Mouse (Mus musculus): ENCODE data around the gene Lce1l. TPM values are rescaled to one million over a fixed set of nuclear protein-coding genes. Genes with fewer than 3 reads are reported as not detected.

The Lce1l gene
- total RNA-seq (2021) (not detected), polyA plus RNA-seq (2012; rRNA removed) (not detected in 2 replicates)
- long read RNA-seq, result 0 reads

GRCm38 (mm10) chr3:92851186-92851585 lies at the start of gene Lce1l:
Gene Lce1l (minus strand): TSS chr3:92851286.
- H3K27me3 ChIP-seq (ENCODE audit: control insufficient read depth, insufficient read depth, low read length), result no peaks in the 10 kb centered on the region
- H3K27ac ChIP-seq, result no peak within 1 kb of the TSS
- WGBS, result 72% methylated on average over 3 of the region's 3 CpGs
- intact Hi-C loops (cut with DNase I), result no loop called here
- H3K9ac ChIP-seq (ENCODE audit: low read depth, low read length), result no peak within 1 kb of the TSS
- no peaks in the 10 kb centered on the region for H3K4me1 ChIP-seq (ENCODE audit: control insufficient read depth, insufficient read depth, low read length)
- TF ChIP-seq EP300 (IDR thresholded peaks at IDR 0.05; ENCODE audit: insufficient read depth, low read depth, low read length) (no peak), CTCF (IDR thresholded peaks at IDR 0.05) (no peak), POLR2A (IDR thresholded peaks at IDR 0.05; ENCODE audit: insufficient read depth, low read depth, low read length) (no peak)
- H3K36me3 ChIP-seq (ENCODE audit: control insufficient read depth, insufficient read depth, low read length), result no peaks in the 10 kb centered on the region
- DNase-seq, result no peak
- no peak within 1 kb of the TSS for H3K4me3 ChIP-seq
- no peaks in the 10 kb centered on the region for H3K79me2 ChIP-seq (replicated peaks; ENCODE audit: control insufficient read depth, insufficient read depth, low read length)

- intact Hi-C loops (cut with DNase I), result no loop called here
- H3K27ac ChIP-seq, result no peak overlapping the region
- H3K36me3 ChIP-seq (ENCODE audit: control insufficient read depth, insufficient read depth, low read length), result no peaks in the 10 kb centered on the region
- no peaks in the 10 kb centered on the region for H3K27me3 ChIP-seq (ENCODE audit: control insufficient read depth, insufficient read depth, low read length)
- no peaks in the 10 kb centered on the region for H3K4me1 ChIP-seq (ENCODE audit: control insufficient read depth, insufficient read depth, low read length)
- TF ChIP-seq EP300 (IDR thresholded peaks at IDR 0.05; ENCODE audit: insufficient read depth, low read depth, low read length) (no peak), POLR2A (IDR thresholded peaks at IDR 0.05; ENCODE audit: insufficient read depth, low read depth, low read length) (no peak), CTCF (IDR thresholded peaks at IDR 0.05) (no peak)
- H3K9ac ChIP-seq (ENCODE audit: low read depth, low read length), result no peak overlapping the region
- H3K4me3 ChIP-seq, result no peak overlapping the region
- no peaks in the 10 kb centered on the region for H3K79me2 ChIP-seq (replicated peaks; ENCODE audit: control insufficient read depth, insufficient read depth, low read length)
- DNase-seq, result no peak
- 29% methylated on average over 1 of the region's 1 CpGs for WGBS
These were observed 43.4 kb upstream of the Lce1l start for GRCm38 (mm10) chr3:92894489-92894888.

GRCm38 (mm10) chr3:92894063-92894462 lies 43.0 kb upstream of the Lce1l start:
- no peak overlapping the region for H3K27ac ChIP-seq
- H3K79me2 ChIP-seq (replicated peaks; ENCODE audit: control insufficient read depth, insufficient read depth, low read length), result no peaks in the 10 kb centered on the region
- no peaks in the 10 kb centered on the region for H3K27me3 ChIP-seq (ENCODE audit: control insufficient read depth, insufficient read depth, low read length)
- H3K4me3 ChIP-seq, result no peak overlapping the region
- no peak overlapping the region for H3K9ac ChIP-seq (ENCODE audit: low read depth, low read length)
- intact Hi-C loops (cut with DNase I), result no loop called here
- 48% methylated on average over 3 of the region's 3 CpGs for WGBS
- H3K4me1 ChIP-seq (ENCODE audit: control insufficient read depth, insufficient read depth, low read length), result no peaks in the 10 kb centered on the region
- no peak for TF ChIP-seq EP300 (IDR thresholded peaks at IDR 0.05; ENCODE audit: insufficient read depth, low read depth, low read length)
- no peak for TF ChIP-seq CTCF (IDR thresholded peaks at IDR 0.05)
- TF ChIP-seq POLR2A (IDR thresholded peaks at IDR 0.05; ENCODE audit: insufficient read depth, low read depth, low read length), result no peak
- no peaks in the 10 kb centered on the region for H3K36me3 ChIP-seq (ENCODE audit: control insufficient read depth, insufficient read depth, low read length)
- DNase-seq, result no peak

GRCm38 (mm10) chr3:92874180-92874579 lies 23.1 kb upstream of the Lce1l start:
- H3K4me1 ChIP-seq (ENCODE audit: control insufficient read depth, insufficient read depth, low read length), result no peaks in the 10 kb centered on the region
- 70% methylated on average over 3 of the region's 3 CpGs for WGBS
- no peaks in the 10 kb centered on the region for H3K36me3 ChIP-seq (ENCODE audit: control insufficient read depth, insufficient read depth, low read length)
- no peak overlapping the region for H3K27ac ChIP-seq
- H3K4me3 ChIP-seq, result no peak overlapping the region
- H3K79me2 ChIP-seq (replicated peaks; ENCODE audit: control insufficient read depth, insufficient read depth, low read length), result no peaks in the 10 kb centered on the region
- intact Hi-C loops (cut with DNase I), result no loop called here
- no peak for DNase-seq
- H3K27me3 ChIP-seq (ENCODE audit: control insufficient read depth, insufficient read depth, low read length), result no peaks in the 10 kb centered on the region
- H3K9ac ChIP-seq (ENCODE audit: low read depth, low read length), result no peak overlapping the region
- TF ChIP-seq CTCF (IDR thresholded peaks at IDR 0.05) (no peak), POLR2A (IDR thresholded peaks at IDR 0.05; ENCODE audit: insufficient read depth, low read depth, low read length) (no peak)

GRCm38 (mm10) chr3:92870116-92870515 lies 19.0 kb upstream of the Lce1l start, which contains the start of gene 2310050C09Rik:
Gene 2310050C09Rik (minus strand): TSS chr3:92870216.
- Histone ChIP-seq H3K4me1 (ENCODE audit: control insufficient read depth, insufficient read depth, low read length) (no peaks in the 10 kb centered on the region), H3K79me2 (replicated peaks; ENCODE audit: control insufficient read depth, insufficient read depth, low read length) (no peaks in the 10 kb centered on the region), H3K9ac (ENCODE audit: low read depth, low read length) (no peak within 1 kb of the TSS), H3K36me3 (ENCODE audit: control insufficient read depth, insufficient read depth, low read length) (no peaks in the 10 kb centered on the region), H3K27me3 (ENCODE audit: control insufficient read depth, insufficient read depth, low read length) (no peaks in the 10 kb centered on the region), H3K4me3 (no peak within 1 kb of the TSS), H3K27ac (no peak within 1 kb of the TSS)
- no peak for DNase-seq
- WGBS, result 62% methylated on average over 4 of the region's 4 CpGs
- no peak for TF ChIP-seq CTCF (IDR thresholded peaks at IDR 0.05)
- TF ChIP-seq EP300 (IDR thresholded peaks at IDR 0.05; ENCODE audit: insufficient read depth, low read depth, low read length), result no peak
- TF ChIP-seq POLR2A (IDR thresholded peaks at IDR 0.05; ENCODE audit: insufficient read depth, low read depth, low read length), result no peak
- intact Hi-C loops (cut with DNase I), result no loop called here

- no peaks in the 10 kb centered on the region for H3K79me2 ChIP-seq (replicated peaks; ENCODE audit: control insufficient read depth, insufficient read depth, low read length)
- no peak within 1 kb of the TSS for H3K9ac ChIP-seq (ENCODE audit: low read depth, low read length)
- no peak for DNase-seq
- H3K27ac ChIP-seq, result no peak within 1 kb of the TSS
- H3K4me3 ChIP-seq, result no peak within 1 kb of the TSS
- 3% methylated on average over 1 of the region's 1 CpGs for WGBS
- no peaks in the 10 kb centered on the region for H3K27me3 ChIP-seq (ENCODE audit: control insufficient read depth, insufficient read depth, low read length)
- TF ChIP-seq EP300 (IDR thresholded peaks at IDR 0.05; ENCODE audit: insufficient read depth, low read depth, low read length) (no peak), CTCF (IDR thresholded peaks at IDR 0.05) (no peak), POLR2A (IDR thresholded peaks at IDR 0.05; ENCODE audit: insufficient read depth, low read depth, low read length) (no peak)
- intact Hi-C loops (cut with DNase I), result no loop called here
- no peaks in the 10 kb centered on the region for H3K4me1 ChIP-seq (ENCODE audit: control insufficient read depth, insufficient read depth, low read length)
- no peaks in the 10 kb centered on the region for H3K36me3 ChIP-seq (ENCODE audit: control insufficient read depth, insufficient read depth, low read length)
These were observed 24.0 kb downstream of the Lce1l start, which contains the start of gene Kprp for GRCm38 (mm10) chr3:92827108-92827507. Gene Kprp (minus strand): TSS chr3:92827247.

Measured in heart, adult 2 months (tissue).